Mouse (Mus musculus) ES-Bruce4 (cell line): ENCODE data around the gene Nos1. TPM values are rescaled to one million over a fixed set of nuclear protein-coding genes. Genes with fewer than 3 reads are reported as not detected.
"Not testable (repeated sequence)": the region's sequence is repeated elsewhere in the genome, so short reads cannot be mapped to it uniquely, and the experiment has no call there.

ENCODE experiments used
- H3K27ac ChIP-seq: 2 replicates; pipeline ENCODE4 v1.5.1; 2012; ENCODE audit warnings: low read length, inconsistent platforms; ENCODE audit not compliant: insufficient read depth
- H3K27me3 ChIP-seq: 2 replicates; pipeline ENCODE4 v1.6.1; 2012; ENCODE audit warnings: mild to moderate bottlenecking, low read length, inconsistent platforms; ENCODE audit not compliant: control insufficient read depth, poor library complexity, insufficient read depth, severe bottlenecking
- H3K36me3 ChIP-seq: 2 replicates; pipeline ENCODE4 v1.6.1; 2012; ENCODE audit warnings: inconsistent platforms, mild to moderate bottlenecking, low read length, moderate library complexity; ENCODE audit not compliant: control insufficient read depth, poor library complexity, insufficient read depth, severe bottlenecking
- H3K4me1 ChIP-seq: one replicate; pipeline ENCODE4 v1.8.1; 2011; ENCODE audit warnings: low read length; ENCODE audit not compliant: control insufficient read depth, insufficient read depth
- H3K4me3 ChIP-seq: 2 replicates; pipeline ENCODE4 v1.5.1; 2011; ENCODE audit warnings: low read depth, mild to moderate bottlenecking, low read length
- H3K9ac ChIP-seq: 2 replicates; pipeline ENCODE4 v1.6.1; 2012; ENCODE audit warnings: low read depth, mild to moderate bottlenecking, inconsistent platforms; ENCODE audit not compliant: poor library complexity, severe bottlenecking
- H3K9me3 ChIP-seq: replicated peaks from 2 replicates; pipeline ENCODE4 v1.6.1; 2012; ENCODE audit warnings: mild to moderate bottlenecking, low read length, inconsistent platforms; ENCODE audit not compliant: control insufficient read depth, poor library complexity, insufficient read depth, severe bottlenecking
- CTCF ChIP-seq: IDR thresholded peaks from one replicate; pipeline ENCODE4 v1.8.1; 2011; ENCODE audit warnings: low read depth, low read length
- EP300 ChIP-seq: IDR thresholded peaks from 2 replicates; pipeline ENCODE4 v1.6.1; 2011; ENCODE audit warnings: low read depth, low read length; ENCODE audit not compliant: insufficient read depth
- POLR2A ChIP-seq: IDR thresholded peaks from one replicate; pipeline ENCODE4 v1.8.1; 2011; ENCODE audit warnings: low read length; ENCODE audit not compliant: insufficient read depth
- polyA plus RNA-seq: library from polyadenylated mRNA; stranded (reverse); fragments of >200 nt; gene quantifications from 2 replicates; pipeline ENCODE4 v1.2.4, GENCODE M21; 2011; ENCODE audit warnings: low read depth; ENCODE audit not compliant: missing spikeins, insufficient read depth, insufficient read length

The Nos1 gene
- polyA plus RNA-seq, 1 experiment: 1.7 TPM

DNA sequence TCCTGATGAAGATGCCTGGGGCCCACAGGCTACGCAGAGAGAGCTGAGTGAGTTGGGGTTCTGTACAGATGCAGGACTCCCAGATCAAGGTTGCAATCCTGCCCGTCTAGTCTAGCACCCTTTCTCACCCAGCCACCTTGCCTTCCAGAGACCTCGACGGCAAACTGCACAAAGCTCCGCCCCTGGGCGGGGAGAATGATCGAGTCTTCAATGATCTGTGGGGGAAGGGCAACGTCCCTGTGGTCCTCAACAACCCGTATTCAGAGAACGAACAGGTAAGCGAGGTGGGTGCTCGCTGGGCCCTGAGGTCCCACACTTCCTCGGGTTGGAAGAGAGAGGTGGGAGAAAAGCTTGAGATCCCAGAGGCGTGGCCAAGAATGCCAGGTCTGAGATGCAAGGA lies 98.3 kb downstream of the Nos1 start:
- TF ChIP-seq EP300: no peak
- TF ChIP-seq CTCF: no peak
- no peak for TF ChIP-seq POLR2A
- Histone ChIP-seq H3K4me3 (no peak overlapping the region), H3K27ac (no peak overlapping the region)

GRCm38 (mm10) chr5:117880916-117881555 lies 100.2 kb downstream of the Nos1 start:
- H3K36me3 ChIP-seq: no peaks in the 10 kb centered on the region
- H3K9ac ChIP-seq: no peak overlapping the region
- peaks cover 3% of the 10 kb centered on the region for H3K4me1 ChIP-seq
- no peak overlapping the region for H3K27ac ChIP-seq
- no peaks in the 10 kb centered on the region for H3K27me3 ChIP-seq
- no peaks in the 10 kb centered on the region for H3K9me3 ChIP-seq
- no peak overlapping the region for H3K4me3 ChIP-seq
- no peak for TF ChIP-seq CTCF
- TF ChIP-seq POLR2A: no peak

More for the DNA sequence above, 98.3 kb downstream of the Nos1 start:
- H3K27me3 ChIP-seq: no peaks in the 10 kb centered on the region
- H3K9ac ChIP-seq: no peak overlapping the region
- H3K9me3 ChIP-seq: no peaks in the 10 kb centered on the region
- H3K36me3 ChIP-seq: no peaks in the 10 kb centered on the region
- peaks cover 3% of the 10 kb centered on the region for H3K4me1 ChIP-seq

GRCm38 (mm10) chr5:117882411-117882810 lies 101.6 kb downstream of the Nos1 start:
- H3K27ac ChIP-seq, H3K9ac ChIP-seq, H3K9me3 ChIP-seq, H3K36me3 ChIP-seq, H3K27me3 ChIP-seq, H3K4me3 ChIP-seq, H3K4me1 ChIP-seq: not testable (repeated sequence)

- no peak overlapping the region for H3K9ac ChIP-seq
- H3K27ac ChIP-seq: no peak overlapping the region
- H3K27me3 ChIP-seq: no peaks in the 10 kb centered on the region
- H3K4me1 ChIP-seq: peaks cover 2% of the 10 kb centered on the region
- H3K36me3 ChIP-seq: no peaks in the 10 kb centered on the region
- H3K4me3 ChIP-seq: no peak overlapping the region
- H3K9me3 ChIP-seq: no peaks in the 10 kb centered on the region
- no peak for TF ChIP-seq EP300
- no peak for TF ChIP-seq CTCF
These were observed 104.2 kb downstream of the Nos1 start for GRCm38 (mm10) chr5:117884991-117885390.

GRCm38 (mm10) chr5:117888126-117888525 lies 107.3 kb downstream of the Nos1 start:
- Histone ChIP-seq H3K9ac (no peak overlapping the region), H3K36me3 (no peaks in the 10 kb centered on the region), H3K27ac (no peak overlapping the region), H3K9me3 (no peaks in the 10 kb centered on the region), H3K27me3 (no peaks in the 10 kb centered on the region), H3K4me3 (no peak overlapping the region), H3K4me1 (peaks cover 2% of the 10 kb centered on the region)
- TF ChIP-seq CTCF (no peak), POLR2A (no peak), EP300 (no peak)

DNA sequence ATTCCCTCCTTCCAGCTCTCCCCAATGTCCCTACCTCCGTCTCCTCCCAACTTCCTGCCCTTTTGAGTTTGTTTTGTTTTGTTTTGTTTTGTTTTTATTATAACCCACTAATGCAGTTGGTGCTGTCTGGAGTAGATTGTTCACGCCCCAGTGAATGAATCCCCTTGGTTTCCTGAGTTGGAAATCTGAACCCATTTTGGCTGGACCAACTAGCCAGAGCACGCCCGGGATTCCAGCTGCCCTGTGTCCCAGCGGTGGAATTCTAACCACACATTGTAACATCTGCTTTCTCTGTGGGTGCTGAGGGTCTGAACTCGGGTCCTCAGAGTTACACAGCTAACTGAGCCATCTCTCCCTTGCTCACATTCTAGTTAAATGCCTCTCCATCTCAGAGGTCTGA lies 108.1 kb downstream of the Nos1 start:
- Histone ChIP-seq H3K9ac (no peak overlapping the region), H3K27ac (no peak overlapping the region), H3K36me3 (no peaks in the 10 kb centered on the region), H3K4me1 (no peaks in the 10 kb centered on the region), H3K9me3 (no peaks in the 10 kb centered on the region), H3K27me3 (no peaks in the 10 kb centered on the region), H3K4me3 (no peak overlapping the region)
- no peak for TF ChIP-seq POLR2A
- TF ChIP-seq CTCF: no peak
- no peak for TF ChIP-seq EP300
